Mouse (Mus musculus) lung, embryonic 16.5 days (tissue): ENCODE measurements around the gene Guca1b. TPM values are rescaled to one million over a fixed set of nuclear protein-coding genes. Genes with fewer than 3 reads are reported as not detected.

ENCODE experiments used
- ATAC-seq: fragments of 200-750 bp; cut with Nextera tagmentation; 2 replicates; pipeline ENCODE4 v1.8.0; 2017; ENCODE audit warnings: low read depth, mild to moderate bottlenecking, moderate library complexity
- H3K27ac ChIP-seq: fragments of 300-500 bp; sonication (generic); 2 replicates; pipeline ENCODE4 v1.5.1; 2014; ENCODE audit warnings: mild to moderate bottlenecking, control low read depth, low read length
- H3K27me3 ChIP-seq: fragments of 300-500 bp; sonication (generic); 2 replicates; pipeline ENCODE4 v1.6.1; 2014; ENCODE audit warnings: low read depth, low read length, mixed read lengths; ENCODE audit not compliant: control insufficient read depth, insufficient read depth
- H3K36me3 ChIP-seq: fragments of 300-500 bp; sonication (generic); 2 replicates; pipeline ENCODE4 v1.6.1; 2014; ENCODE audit warnings: low read length; ENCODE audit not compliant: control insufficient read depth, insufficient read depth
- H3K4me1 ChIP-seq: fragments of 300-500 bp; sonication (generic); replicated peaks from 2 replicates; pipeline ENCODE4 v1.6.1; 2014; ENCODE audit warnings: low read length, mixed read lengths; ENCODE audit not compliant: control insufficient read depth, insufficient read depth
- H3K4me2 ChIP-seq: fragments of 300-500 bp; sonication (generic); 2 replicates; pipeline ENCODE4 v1.6.1; 2014; ENCODE audit warnings: low read depth, low read length, control low read depth
- H3K4me3 ChIP-seq: fragments of 300-500 bp; sonication (generic); 2 replicates; pipeline ENCODE4 v1.5.1; 2014; ENCODE audit warnings: mild to moderate bottlenecking, low read length, control low read depth
- H3K9ac ChIP-seq: fragments of 300-500 bp; sonication (generic); 2 replicates; pipeline ENCODE4 v1.6.1; 2014; ENCODE audit warnings: low read length, control low read depth
- H3K9me3 ChIP-seq: fragments of 300-500 bp; sonication (generic); 2 replicates; pipeline ENCODE4 v1.6.1; 2016; ENCODE audit warnings: low read length; ENCODE audit not compliant: control insufficient read depth
- WGBS: fragments of 180-500 bp; shearing (Covaris S2); extraction: QIAGEN DNeasy Blood & Tissue Kit; methylation state at CpG from one replicate; pipeline ENCODE4 v1.1.7; 2014; 5-methylcytosine and 5-hydroxymethylcytosine counted together
- polyA plus RNA-seq: library from polyadenylated mRNA; unstranded; fragments of >200 nt; fragmentation: Nextera tagmentation; extraction: Ambion mirVana; gene quantifications from 2 replicates; pipeline ENCODE4 v1.2.1, GENCODE M21; 2015

Gene Guca1b
- polyA plus RNA-seq: 0.68 and 0.70 TPM in 2 replicates

GRCm38 (mm10) chr17:47385145-47385544 is at the start of gene Guca1b:
Guca1b (plus strand) TSS chr17:47385393.
- no peaks in the 10 kb centered on the region for H3K27me3 ChIP-seq
- H3K4me2 ChIP-seq: no peak within 1 kb of the TSS
- H3K36me3 ChIP-seq: no peaks in the 10 kb centered on the region; the same call in 1 of the 2 replicates
- ATAC-seq: no peak
- no peaks in the 10 kb centered on the region; the same call in 1 of the 2 replicates for H3K9me3 ChIP-seq
- H3K9ac ChIP-seq: no peak within 1 kb of the TSS
- H3K4me3 ChIP-seq: no peak within 1 kb of the TSS
- H3K4me1 ChIP-seq: no peaks in the 10 kb centered on the region
- no peak within 1 kb of the TSS for H3K27ac ChIP-seq
- WGBS: 32% methylated on average over 10 of the region's 10 CpGs

GRCm38 (mm10) chr17:47343121-47343520 is 42.1 kb upstream of the Guca1b start:
- peaks cover 5% of the 10 kb centered on the region; the same call in 1 of the 2 replicates for H3K9me3 ChIP-seq
- H3K4me2 ChIP-seq: no peak overlapping the region
- no peak overlapping the region for H3K27ac ChIP-seq
- H3K27me3 ChIP-seq: no peaks in the 10 kb centered on the region
- 77% methylated on average over 2 of the region's 2 CpGs for WGBS
- no peak for ATAC-seq
- H3K9ac ChIP-seq: no peak overlapping the region
- H3K4me1 ChIP-seq: no peaks in the 10 kb centered on the region
- H3K4me3 ChIP-seq: no peak overlapping the region
- H3K36me3 ChIP-seq: peaks cover 43% of the 10 kb centered on the region

- WGBS: 91% methylated on average over 3 of the region's 3 CpGs
- Histone ChIP-seq H3K9ac (no peak overlapping the region), H3K36me3 (peaks cover 61% of the 10 kb centered on the region), H3K27ac (no peak overlapping the region), H3K9me3 (peaks cover 15% of the 10 kb centered on the region), H3K4me2 (no peak overlapping the region), H3K4me3 (no peak overlapping the region), H3K4me1 (no peaks in the 10 kb centered on the region), H3K27me3 (no peaks in the 10 kb centered on the region)
- no peak for ATAC-seq
Observed at GRCm38 (mm10) chr17:47349721-47350319, 35.4 kb upstream of the Guca1b start.

GRCm38 (mm10) chr17:47359964-47360363 is 25.2 kb upstream of the Guca1b start:
- no peak for ATAC-seq
- Histone ChIP-seq H3K27me3 (no peaks in the 10 kb centered on the region), H3K4me2 (no peak overlapping the region), H3K4me1 (no peaks in the 10 kb centered on the region), H3K27ac (no peak overlapping the region), H3K9ac (no peak overlapping the region), H3K36me3 (peaks cover 23% of the 10 kb centered on the region), H3K4me3 (no peak overlapping the region), H3K9me3 (no peaks in the 10 kb centered on the region)
- WGBS: 45% methylated on average over 6 of the region's 6 CpGs

GRCm38 (mm10) chr17:47361343-47361742 is 23.9 kb upstream of the Guca1b start:
- ATAC-seq: no peak
- H3K9ac ChIP-seq: no peak overlapping the region
- H3K4me2 ChIP-seq: no peak overlapping the region

GRCm38 (mm10) chr17:47368401-47369086 is 16.6 kb upstream of the Guca1b start, which contains the start of gene Mrps10:
Mrps10 (plus strand) TSS chr17:47368887.
- 0 out of 2 replicates have a peak, but pooled peaks cover 2% of the 10 kb centered on the region for H3K4me1 ChIP-seq
- peak within 1 kb of the TSS; percentile 72 for H3K9ac ChIP-seq
- no peaks in the 10 kb centered on the region for H3K9me3 ChIP-seq
- H3K27me3 ChIP-seq: no peaks in the 10 kb centered on the region; the same call in 1 of the 2 replicates
- peak within 1 kb of the TSS; percentile 19; the same call in 1 of the 2 replicates for H3K27ac ChIP-seq
- peaks cover 4% of the 10 kb centered on the region; the same call in 1 of the 2 replicates for H3K36me3 ChIP-seq
- peak; percentile 89 for ATAC-seq
- H3K4me2 ChIP-seq: peak within 1 kb of the TSS; percentile 92
- peak within 1 kb of the TSS; percentile 75 for H3K4me3 ChIP-seq
- 3% methylated on average over 35 of the region's 35 CpGs for WGBS

More at GRCm38 (mm10) chr17:47361343-47361742, 23.9 kb upstream of the Guca1b start:
- Histone ChIP-seq H3K4me3 (no peak overlapping the region), H3K4me1 (no peaks in the 10 kb centered on the region), H3K36me3 (peaks cover 12% of the 10 kb centered on the region), H3K27ac (no peak overlapping the region), H3K27me3 (no peaks in the 10 kb centered on the region), H3K9me3 (no peaks in the 10 kb centered on the region)
- 74% methylated on average over 11 of the region's 11 CpGs for WGBS

- Histone ChIP-seq H3K27me3 (no peaks in the 10 kb centered on the region; the same call in 1 of the 2 replicates), H3K4me1 (0 out of 2 replicates have a peak, but pooled peaks cover 2% of the 10 kb centered on the region), H3K4me2 (peak overlapping the region; percentile 92), H3K27ac (no peak overlapping the region), H3K36me3 (peaks cover 4% of the 10 kb centered on the region; the same call in 1 of the 2 replicates), H3K9ac (peak overlapping the region; percentile 72), H3K9me3 (no peaks in the 10 kb centered on the region), H3K4me3 (peak overlapping the region; percentile 75)
- WGBS: 1% methylated on average over 20 of the region's 20 CpGs
- peak; percentile 61 for ATAC-seq
Observed at GRCm38 (mm10) chr17:47369087-47369443, 16.1 kb upstream of the Guca1b start.

- H3K4me1 ChIP-seq: 0 out of 2 replicates have a peak, but pooled peaks cover 2% of the 10 kb centered on the region
- no peaks in the 10 kb centered on the region; the same call in 1 of the 2 replicates for H3K27me3 ChIP-seq
- peaks cover 12% of the 10 kb centered on the region for H3K36me3 ChIP-seq
- ATAC-seq: peak; percentile 75
- no peak overlapping the region for H3K4me3 ChIP-seq
- H3K9me3 ChIP-seq: no peaks in the 10 kb centered on the region
- H3K27ac ChIP-seq: no peak overlapping the region
- WGBS: 4% methylated on average over 4 of the region's 4 CpGs
- no peak overlapping the region for H3K9ac ChIP-seq
- no peak overlapping the region for H3K4me2 ChIP-seq
Observed at GRCm38 (mm10) chr17:47371451-47371850, 13.7 kb upstream of the Guca1b start.

- Histone ChIP-seq H3K4me2 (no peak overlapping the region), H3K36me3 (peaks cover 24% of the 10 kb centered on the region), H3K9me3 (no peaks in the 10 kb centered on the region), H3K9ac (no peak overlapping the region), H3K27ac (no peak overlapping the region), H3K4me3 (no peak overlapping the region), H3K27me3 (no peaks in the 10 kb centered on the region), H3K4me1 (0 out of 2 replicates have a peak, but pooled peaks cover 2% of the 10 kb centered on the region)
- ATAC-seq: no peak
- WGBS: 86% methylated on average over 6 of the region's 6 CpGs
Observed at GRCm38 (mm10) chr17:47373991-47374390, 11.2 kb upstream of the Guca1b start.
